Mouse (Mus musculus) gastrocnemius, adult 18-20 months (tissue): ENCODE measurements at regions not wholly inside any gene's neighbourhood (a gene's known extent, or its start where the extent isn't known, plus 50 kb on each side); places are given as distances from the start of the nearest gene placed in this dataset.

Experiments
- DNase-seq: peaks from one replicate; pipeline ENCODE4 v3.0.0; 2021; ENCODE audit warnings: low spot score

DNA sequence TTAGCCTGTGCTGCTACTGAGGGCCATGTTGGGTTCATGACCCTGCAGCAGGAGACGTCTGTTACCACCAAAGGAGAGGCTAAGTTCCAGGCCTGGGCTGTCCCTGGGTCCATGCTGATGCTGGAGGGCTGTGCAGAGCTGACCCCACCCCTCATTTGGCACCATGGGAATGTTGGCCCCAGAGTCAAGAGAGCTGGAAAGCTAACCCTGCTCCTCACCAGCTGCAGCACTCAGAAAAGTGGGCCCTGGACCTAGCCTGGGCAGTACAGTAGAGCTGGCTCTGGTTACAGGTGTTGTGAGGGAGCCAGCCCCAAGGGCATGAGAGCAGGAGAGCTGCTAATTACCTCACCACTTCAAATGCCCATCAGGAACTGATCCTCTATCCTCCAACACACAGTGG is 500.9 kb upstream of the Nr5a2 start:
- DNase-seq, result no peak

DNA sequence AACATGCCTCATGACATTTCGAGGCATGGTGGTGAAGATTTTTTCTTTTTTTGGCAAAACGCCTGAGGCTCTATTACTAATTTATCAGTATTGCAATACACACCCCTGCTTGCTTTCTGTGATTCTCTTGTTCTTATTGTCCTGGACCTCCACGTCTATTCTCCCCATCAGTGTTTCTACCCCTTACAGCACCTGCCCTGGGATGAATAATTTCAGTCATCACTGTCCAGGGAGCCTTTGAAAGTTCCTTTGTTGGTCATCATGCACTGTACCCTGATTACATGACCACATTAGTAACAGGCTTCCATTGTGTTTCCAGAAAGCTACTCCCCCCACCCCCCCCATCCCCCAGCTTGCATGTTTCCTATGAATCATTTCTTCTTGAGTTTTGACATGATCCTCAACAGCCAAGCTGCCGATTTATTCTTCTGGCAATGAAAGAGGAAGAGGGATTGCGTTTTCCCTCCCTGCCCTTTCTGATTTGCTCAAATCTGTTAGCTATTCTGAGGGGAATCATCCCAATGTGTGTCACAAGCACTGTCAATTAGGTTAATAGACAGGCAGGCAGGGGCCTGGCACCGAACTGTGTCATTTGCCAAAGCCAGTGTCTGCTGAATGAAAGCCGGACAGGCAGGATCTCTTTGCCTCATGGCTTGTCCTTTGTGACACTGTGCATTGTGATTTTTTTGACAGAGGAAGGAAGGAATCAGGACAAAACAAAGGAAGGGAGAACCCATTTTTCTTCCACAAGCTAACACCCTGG is 493.4 kb upstream of the Nr5a2 start:
- DNase-seq, result no peak

DNA sequence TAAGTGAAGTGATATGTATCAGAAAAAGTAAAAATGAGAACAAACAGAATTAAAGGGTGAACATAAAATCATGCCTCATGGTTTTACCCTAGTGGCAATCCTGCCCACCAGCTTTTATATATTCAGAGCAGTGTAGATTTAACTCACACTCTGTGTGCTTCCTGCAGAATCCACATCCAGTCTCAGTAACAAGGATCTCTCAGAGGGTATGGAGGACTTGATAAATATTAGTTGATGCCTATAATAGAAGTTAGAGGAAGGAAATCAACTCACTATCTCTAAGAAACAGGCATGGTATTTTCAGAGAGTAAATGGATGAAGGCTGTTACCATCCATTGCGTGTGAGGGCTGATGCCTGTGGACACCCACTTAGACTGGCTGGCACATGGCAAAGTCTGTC is 492.5 kb upstream of the Nr5a2 start:
- DNase-seq, result no peak

DNA sequence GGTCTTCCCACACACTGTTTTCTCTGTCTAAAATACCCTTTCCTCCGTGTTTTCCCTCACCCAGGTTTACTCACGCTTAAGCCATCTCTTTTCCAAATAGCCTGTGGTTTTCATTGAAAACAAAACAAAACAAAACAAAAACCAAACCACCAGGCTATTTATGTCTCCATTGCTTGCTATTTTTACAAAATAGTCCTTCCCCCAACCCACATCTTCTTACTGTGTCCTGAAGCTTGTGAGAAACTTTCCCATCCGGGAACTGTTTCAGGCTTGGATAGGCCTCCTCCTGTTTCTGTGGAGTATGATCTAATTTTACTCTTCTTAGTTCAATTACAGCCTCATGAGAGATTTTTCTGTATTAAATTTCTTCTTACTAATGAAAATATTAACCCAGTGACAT is 486.2 kb upstream of the Nr5a2 start:
- DNase-seq, result no peak

DNA sequence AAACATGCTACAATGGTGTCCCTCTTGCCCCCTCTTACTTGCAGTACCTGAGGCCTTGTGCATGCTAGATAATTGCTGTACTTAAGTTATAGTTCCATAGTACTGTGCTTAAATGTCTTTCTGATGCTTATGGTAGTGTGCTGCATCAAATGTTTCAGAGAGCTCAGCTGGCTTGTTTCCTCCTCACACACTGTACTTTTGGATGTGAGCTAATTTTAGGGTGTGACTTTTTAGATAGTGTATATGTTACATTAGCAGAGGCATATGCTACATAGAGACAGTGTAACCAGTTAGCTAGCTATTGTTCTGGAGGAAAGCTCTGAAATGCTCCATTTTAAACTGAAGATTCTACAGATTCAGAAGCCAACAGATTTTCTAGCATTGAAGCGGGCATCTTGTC is 467.9 kb upstream of the Nr5a2 start:
- no peak for DNase-seq

DNA sequence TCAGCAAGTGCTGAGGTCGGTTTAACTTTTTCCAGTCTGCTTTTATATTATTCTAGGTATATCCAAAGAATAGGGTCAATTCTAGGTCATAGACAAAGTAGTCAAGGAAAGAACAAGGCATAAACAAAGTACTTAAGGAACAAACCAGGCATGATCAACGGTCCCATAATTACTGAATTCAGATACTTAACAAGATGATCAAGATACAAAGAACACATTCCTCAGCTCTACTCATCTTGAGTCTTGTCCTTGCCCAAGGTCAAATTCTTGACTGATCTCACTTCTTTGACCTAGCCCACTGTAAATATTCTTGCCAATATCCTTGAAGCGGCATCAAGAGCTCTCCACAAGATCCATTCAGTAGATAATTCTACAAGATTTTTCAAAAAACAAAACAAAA is 458.1 kb upstream of the Nr5a2 start:
- no peak for DNase-seq

DNA sequence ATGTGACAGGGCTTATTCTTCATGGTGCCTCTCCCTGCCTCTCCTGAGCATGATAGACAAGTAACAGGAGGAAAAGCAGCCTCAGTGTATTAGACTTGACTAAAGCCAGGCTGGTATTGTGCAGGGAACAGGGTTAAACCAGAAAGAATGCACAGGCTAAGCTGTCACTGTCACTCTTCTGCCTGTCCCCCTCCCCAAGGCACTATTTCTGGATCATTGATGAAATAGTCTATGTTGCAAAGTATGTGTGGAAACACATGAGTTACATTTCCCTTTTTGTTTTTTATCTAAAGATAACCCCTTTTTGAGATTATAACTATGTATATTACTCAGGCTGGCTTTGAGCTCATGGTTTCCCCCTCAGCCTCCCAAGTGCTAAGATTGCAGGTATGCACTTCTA is 436.5 kb upstream of the Nr5a2 start:
- DNase-seq, result no peak

DNA sequence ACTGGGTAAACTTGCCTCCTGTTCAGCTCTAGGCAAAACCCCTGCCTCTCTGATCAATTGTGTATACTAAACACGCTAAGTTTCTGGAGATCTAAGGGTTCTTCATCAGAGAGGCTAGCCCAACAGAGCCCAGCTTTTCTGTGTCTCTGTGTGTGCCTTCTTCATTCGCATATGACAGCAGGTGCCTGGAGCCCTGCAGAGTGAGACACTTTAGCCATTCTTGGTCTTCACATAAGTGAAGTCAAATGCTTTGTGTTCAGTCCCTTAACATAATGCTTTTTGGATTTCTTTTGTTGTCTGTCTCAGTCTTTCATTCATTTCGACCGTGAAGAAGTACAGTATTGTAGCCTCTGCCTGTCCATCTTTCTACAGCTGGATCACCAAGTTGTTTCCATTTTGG is 427.3 kb upstream of the Nr5a2 start:
- DNase-seq, result no peak

DNA sequence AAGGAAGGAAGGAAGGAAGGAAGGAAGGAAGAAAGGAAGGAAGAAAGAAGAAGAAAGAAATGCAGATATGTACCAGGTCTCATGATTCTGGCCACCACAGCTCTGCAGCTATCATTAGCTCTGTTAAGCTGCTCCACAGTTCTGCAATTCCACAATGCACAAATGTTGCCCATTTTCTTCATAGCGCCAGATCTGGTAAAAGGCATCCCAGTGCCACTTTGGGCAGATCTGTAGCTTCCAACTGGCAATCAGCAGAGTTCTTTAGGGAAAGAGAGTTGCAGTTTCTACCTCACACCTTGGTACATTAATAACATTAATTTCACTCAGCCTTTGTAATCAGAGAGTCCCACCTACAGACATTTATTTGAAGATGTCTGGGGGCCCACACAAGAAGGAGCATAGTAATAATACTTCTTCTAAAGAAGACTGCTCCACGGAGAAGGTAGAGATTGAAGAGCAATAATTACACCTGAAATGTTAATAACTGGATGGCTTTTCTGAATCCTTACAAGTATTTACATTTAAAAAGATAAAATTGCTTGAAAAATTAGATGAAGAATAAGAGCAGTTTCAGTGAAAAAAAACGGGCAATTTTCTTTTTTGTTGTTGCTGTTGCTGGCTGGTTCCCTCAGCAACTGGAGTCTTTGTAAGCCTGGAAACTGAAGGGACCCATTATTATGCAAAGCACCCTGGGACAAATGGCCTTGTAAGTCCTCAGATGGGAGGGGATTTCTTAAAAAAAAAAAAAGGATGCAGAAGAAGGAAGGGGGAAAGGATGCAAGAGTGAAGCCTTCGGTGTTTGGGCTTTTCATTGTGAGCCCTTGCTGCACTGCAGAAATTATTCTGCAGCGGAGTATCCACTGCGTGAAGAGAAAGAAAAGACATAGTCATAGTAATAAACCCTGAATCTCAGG is 418.1 kb upstream of the Nr5a2 start:
- no peak for DNase-seq

DNA sequence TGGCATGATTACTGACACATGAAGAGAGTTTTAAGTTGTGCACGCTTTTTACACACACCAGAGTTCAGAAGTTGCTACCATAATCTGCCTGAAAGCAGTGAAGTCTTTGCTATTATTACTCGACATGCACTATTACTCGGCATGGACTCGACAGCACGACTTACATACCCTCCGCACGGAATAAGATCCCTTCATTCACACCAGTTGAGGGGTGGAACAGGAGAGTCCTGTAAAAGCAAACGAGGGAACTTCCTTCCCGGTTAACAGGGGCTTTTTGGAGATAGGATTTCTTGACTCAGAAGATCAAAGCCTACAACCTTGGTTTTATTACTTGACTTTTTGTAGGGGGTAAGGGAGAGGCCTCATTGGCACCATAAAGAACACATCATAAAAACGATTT is 416.4 kb upstream of the Nr5a2 start:
- DNase-seq, result no peak

DNA sequence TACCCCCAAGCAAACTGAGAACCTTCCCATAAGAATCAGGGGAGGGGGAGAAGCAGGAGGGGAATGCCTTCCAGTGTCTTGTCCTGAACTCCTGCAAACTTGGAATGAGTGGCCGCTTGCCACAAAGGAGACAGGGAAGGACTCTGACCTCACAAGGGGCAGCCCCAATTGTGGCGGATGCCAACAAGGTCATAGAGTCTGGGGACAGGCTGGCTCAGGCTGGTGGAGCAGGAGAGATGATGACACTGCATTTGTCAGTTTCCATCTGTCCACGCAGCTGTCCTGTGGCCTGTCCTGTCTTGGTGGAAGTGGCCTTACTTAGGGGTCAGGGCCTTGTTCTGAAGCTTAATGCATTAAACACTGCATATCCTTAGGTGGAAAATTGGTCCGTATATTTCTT is 414.4 kb upstream of the Nr5a2 start:
- no peak for DNase-seq

DNA sequence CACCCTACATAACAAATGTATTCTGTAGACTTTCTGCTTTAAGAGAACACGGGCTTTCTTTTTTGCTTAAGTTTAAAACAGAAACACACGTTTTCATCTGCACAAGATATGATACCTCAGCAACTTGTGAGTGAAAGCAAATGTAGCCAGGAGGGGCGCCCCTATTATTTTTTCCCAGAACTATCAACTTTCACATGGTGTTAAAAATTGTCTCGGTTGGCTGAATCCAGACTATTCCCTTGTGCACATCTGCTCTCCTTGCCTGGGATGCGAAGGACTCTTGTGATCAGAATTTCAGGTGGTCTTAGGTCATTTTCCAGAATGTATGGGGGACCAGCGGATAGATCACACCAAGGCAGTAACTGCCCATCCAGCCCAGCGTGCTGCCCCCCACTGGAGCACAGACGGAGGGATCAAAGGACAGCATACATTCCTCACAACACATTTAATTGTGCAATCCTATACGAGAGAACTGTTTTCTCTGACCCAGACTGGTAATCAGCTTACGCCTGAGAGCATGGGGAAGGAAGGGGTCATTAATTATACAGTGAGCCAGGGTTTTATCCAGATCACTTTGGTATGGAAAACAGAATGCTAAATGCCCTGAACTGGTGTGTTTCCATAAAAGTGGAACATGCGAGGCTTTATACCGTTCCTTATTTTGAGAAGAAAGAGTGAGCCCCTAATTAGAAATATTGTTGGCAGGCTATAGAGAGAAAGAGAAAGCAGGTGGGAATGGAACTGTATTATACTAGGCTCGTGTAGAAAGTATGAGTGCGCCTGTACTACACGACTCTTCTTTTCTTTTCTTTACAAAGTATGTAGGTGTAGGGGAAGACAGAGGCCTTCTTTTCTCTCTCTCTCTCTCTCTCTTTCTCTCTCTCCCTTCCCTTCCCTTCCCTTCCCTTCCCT is 413.5 kb upstream of the Nr5a2 start:
- no peak for DNase-seq

DNA sequence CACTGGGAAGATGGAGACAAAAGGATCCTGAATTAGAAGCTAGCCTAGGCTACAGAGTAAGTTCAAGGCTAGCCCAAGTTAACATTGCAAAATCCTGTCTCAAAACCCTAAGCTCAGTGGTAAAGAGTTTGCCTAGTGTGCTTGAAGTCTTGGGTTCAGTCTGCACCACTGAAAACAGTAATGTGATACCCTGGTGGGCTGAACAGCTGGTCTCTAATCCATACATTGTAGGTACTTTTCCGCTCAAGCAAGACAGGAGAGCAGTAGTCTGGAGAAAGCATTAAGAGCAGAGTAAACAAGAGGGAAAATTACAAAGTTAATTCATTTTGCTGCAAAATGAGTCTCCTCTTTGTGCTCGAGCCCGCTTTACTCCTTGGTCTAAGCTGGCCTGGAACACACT is 412.0 kb upstream of the Nr5a2 start:
- no peak for DNase-seq

DNA sequence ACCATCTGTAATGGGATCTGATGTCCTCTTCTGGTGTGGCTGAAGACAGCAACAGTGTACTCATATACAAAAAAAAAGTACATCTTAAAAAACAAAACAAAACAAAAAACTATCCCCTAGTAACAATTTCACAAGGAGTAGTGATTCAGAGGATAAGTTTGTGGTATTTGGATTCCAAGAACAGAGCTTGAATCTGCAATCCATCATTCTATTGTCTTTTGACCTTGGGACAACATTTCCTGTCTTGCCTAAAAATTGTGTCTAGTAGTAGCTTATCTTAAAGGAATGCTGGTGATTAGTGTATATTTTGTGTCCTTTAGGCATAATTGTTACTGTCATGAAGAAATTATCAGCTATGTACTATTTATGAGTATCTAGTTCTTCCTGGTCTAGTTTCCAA is 404.1 kb upstream of the Nr5a2 start:
- DNase-seq, result no peak

DNA sequence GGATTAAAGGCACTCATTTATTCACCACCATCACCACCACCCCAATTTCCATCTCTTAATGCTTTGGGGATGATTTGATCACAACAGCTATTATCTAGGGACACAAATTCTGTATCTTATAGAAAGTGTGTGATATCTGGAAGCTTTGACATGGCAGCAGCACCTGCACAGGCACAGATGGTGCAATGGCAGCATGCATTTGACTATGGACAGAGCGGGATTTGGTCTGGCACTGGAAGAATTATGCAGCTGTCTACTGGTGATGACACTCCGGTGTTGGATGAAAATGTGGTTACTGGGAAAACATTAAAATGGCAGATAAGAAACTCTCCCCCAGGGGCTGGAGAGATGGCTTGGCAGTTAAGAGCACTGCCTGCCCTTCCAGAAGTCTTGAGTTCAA is 403.7 kb upstream of the Nr5a2 start:
- no peak for DNase-seq

DNA sequence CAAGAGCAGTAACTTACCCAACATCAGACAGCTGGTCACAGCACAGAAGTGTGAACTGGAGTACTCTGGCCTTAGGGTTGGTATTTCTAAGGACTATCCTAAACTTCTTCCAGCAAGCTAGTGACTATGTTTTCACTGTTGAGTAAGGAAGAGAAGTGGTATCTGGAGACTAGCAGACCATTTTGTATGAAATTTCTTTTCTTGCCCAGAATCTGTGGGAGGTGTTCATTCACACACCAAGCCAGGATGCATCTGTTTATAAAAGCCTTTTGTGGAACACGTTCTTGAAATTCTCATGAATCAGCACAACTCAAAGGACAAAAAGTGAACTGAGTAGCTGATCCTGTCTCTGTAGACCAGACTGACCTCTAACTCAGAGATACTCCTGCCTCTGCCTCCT is 403.3 kb upstream of the Nr5a2 start:
- no peak for DNase-seq

DNA sequence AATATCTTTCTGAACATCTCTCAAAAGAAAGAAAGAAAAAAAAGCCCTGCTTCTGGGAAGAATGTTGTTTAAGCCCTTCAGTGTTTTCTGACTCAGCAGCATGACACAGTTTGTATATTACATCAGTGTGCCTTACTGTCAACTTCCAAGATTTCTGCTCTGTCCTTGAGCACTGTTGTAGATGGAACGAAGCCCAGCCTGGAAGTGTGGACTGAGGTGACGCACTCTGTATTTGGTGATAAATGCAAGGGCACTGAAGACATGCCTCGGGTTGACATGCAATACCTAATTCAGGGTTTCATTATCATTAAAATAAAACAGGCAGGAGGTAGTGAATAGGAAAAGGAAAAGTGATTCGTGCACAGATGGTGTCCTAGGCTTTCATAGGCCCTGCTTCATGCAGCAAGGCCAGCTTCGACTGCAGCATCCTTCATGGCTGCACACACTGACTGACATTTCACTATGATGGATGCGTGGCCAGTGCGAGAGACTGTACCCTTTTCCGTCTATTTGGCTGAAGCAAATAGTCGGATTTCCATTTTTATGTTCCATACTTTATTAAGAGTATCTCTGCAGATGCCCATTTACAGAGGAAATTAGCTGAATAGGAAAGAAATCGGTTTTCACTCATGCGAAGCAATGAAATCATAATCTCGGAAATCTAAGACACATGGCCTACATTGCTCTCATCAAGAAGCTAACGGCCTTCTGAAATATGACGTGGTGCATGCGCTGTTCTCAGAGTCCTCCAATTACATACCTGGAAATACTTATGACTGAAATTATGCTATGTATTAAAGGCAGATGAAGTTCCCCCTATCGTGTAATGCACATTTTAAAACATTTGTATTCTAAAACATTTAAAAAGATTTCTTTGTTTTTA is 400.7 kb upstream of the Nr5a2 start:
- DNase-seq, result no peak

DNA sequence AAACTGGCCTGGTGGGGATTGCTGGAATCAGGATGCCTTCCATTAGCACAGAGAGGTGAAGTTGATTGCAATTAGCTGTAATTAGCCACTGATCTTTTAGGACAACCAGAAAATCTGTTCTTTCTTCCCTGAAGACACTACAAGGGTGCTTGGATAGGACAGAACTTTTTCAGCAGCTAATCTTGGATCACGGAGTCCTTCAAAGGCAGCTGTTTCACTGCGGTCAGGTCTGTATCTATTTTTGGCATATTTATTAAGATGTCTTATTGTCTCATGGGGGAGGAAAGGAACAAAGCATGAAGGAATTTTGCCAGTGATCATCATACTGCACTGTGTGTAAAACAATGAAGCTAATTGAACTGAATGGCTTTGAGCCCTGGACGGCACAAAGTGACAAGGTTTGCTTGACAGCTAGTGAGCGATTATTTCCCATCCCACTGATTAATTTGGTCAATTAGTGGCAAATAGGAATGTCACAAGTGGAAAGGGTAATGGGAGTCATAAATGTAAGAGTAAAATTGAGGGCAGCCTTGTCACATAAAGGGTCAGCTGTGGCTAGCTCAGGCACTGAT is 395.8 kb upstream of the Nr5a2 start:
- DNase-seq, result no peak

DNA sequence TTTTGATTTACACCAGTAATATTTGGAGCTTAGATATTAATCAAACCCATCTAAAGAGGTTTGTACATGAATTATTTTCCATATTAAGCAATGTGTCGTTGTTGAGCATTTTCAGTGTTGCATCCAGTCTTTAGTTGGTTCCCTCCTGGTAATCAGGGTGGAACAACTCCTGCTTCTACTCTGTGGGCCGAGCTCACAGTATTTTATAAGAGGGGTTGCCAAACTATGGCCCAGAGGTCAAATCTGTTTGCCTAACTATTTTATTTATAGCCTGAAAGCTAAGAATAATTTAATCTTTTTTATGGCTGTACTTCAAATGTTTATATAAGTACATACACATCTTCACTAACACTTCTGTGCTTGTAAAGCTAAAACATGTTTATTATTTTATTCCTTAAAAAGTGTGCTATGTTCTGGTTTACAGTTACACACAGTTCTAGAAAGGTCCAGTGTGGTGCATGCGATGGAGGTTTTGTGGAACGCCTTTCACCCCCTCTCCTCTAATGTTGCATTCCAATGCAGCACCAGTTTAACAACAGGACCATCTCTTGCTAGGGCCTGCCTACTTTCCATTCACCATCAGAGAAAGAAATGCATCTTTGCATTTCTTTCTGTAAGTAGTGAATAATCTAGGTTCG is 392.3 kb upstream of the Nr5a2 start:
- DNase-seq, result no peak

DNA sequence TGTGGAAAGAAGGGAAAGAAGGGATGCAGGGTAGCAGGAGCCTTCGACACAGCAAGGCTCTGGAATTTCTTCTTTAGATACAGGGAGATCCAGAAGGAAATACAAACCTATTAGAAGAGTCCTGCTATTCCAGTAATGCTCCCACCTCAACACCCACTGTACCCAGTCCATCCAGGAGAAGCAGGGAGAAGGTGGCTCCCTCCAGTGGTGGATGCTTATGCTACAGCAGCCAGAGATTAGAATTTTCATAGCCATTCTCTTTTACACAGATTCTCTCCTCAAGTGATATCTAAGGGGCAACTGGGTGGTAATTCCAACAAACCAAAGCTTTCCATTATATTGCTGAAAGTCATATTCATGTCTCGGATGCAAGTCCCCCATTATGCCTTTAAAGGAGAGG is 373.9 kb upstream of the Nr5a2 start:
- DNase-seq, result no peak
